Mouse (Mus musculus) urinary bladder, postnatal 14 days (tissue): ENCODE measurements around the gene Fabp1.

Experiments
- DNase-seq: peaks from one replicate; pipeline ENCODE4 v3.0.0; 2021; ENCODE audit warnings: low spot score

The Fabp1 gene

GRCm38 (mm10) chr6:71211917-71212316 is 12.3 kb downstream of the Fabp1 start:
- DNase-seq, result no peak

- DNase-seq, result no peak
Measured at GRCm38 (mm10) chr6:71212471-71212870, 12.8 kb downstream of the Fabp1 start.

- no peak for DNase-seq
Measured at GRCm38 (mm10) chr6:71221501-71221900, 21.9 kb downstream of the Fabp1 start.

DNA sequence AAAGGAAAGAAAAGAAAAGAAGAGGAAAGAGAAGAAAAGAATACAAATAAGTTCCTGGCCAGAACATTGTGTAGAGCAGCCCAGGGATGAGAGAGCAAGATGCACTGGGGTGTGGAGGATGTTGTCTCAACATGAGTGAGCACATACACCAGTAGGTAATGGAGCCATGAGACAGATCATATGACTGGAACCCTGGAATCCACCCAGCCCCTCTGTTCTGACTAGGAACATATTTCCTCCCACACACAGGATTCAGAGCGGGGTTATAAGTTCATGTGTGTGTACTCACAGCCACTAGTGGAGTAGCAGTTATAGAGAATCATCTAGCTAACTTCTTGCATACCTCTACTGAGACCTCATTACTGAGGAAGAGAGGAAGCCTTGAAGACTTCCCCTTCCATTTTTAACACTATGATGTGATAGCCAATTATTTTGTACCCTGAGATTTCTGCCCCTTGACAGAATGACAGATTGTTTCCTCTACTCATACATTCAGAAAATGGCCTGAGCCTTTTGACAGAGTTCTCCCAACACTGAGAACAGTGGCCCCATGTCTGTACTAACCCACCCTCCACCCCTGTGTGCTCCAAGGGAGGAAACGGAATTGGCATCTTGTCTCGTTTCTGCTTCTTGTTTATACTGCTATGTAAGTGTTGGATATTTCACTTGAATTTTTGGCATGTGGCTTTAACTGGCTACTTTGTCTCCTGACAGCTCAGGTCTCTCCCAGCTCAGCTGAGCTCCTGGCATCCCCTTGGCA is 24.7 kb downstream of the Fabp1 start:
- no peak for DNase-seq

DNA sequence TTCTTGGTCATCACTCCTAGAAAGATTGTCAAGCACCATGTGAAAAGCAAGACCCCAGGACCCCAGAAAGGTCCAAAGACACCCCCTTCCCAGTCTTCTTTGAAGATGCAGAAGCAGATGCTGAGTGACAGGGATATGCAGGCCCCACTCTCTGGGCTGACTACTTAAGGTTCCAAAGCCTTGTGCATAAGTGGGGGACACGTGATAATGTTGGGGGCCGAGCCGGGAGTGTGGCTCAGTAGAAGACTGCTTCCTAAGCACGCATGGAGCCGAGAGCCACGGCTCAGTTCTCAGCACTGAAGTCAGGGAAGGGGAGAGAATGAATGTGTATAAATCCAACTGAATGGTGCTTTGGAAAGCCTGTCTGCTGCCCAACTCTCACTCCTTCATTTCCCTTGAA is 26.9 kb downstream of the Fabp1 start:
- DNase-seq, result no peak

- no peak for DNase-seq
Measured at GRCm38 (mm10) chr6:71227157-71227770, 27.6 kb downstream of the Fabp1 start.

- no peak for DNase-seq
Measured at GRCm38 (mm10) chr6:71235121-71235520, 35.5 kb downstream of the Fabp1 start.

GRCm38 (mm10) chr6:71235944-71236343 is 36.3 kb downstream of the Fabp1 start:
- DNase-seq, result no peak

- no peak for DNase-seq
Measured at GRCm38 (mm10) chr6:71236506-71236905, 36.9 kb downstream of the Fabp1 start.

- no peak for DNase-seq
Measured at GRCm38 (mm10) chr6:71237031-71237431, 37.4 kb downstream of the Fabp1 start.

GRCm38 (mm10) chr6:71239069-71239750 is 39.6 kb downstream of the Fabp1 start:
- no peak for DNase-seq

DNA sequence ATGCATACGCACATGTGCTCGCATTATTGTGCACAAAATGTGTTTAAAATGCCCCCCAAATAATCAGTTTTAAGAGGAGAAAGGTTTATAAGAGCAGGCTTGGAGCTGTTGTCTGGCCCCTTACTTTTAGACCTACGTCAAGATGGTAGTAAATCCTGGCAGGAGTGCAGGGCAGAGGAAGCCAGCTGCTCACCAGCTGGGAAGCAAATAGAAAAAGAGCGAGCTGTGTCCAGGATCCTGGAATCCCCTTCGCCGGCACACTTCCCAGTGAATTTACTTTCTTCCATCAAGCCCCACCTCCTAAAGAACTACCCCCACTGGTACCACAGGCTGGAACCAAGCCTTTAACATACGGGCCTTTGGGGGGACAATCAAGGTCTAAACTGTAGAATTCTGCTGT is 41.2 kb downstream of the Fabp1 start:
- no peak for DNase-seq

- no peak for DNase-seq
Measured at GRCm38 (mm10) chr6:71242811-71243210, 43.2 kb downstream of the Fabp1 start.

DNA sequence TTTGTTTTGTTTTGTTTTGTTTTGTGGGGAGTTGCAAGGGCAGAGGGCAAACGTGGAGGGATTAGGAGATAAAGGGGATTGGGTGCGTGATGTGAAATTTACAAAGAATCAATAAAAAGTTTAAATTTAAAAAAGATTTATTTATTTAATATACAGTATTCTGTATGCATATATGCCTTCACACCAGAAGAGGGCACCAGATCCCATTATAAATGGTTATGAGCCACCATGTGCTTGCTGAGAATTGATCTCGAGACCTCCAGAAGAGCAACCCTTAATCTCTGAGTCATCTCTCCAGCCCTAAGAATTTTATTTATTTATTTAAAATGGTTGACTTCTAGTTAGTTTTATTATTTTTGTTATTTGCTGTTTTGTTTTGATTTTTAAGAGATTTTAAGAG is 43.6 kb downstream of the Fabp1 start:
- DNase-seq, result no peak

GRCm38 (mm10) chr6:71248420-71248819 is 48.8 kb downstream of the Fabp1 start:
- no peak for DNase-seq

- no peak for DNase-seq
Measured at GRCm38 (mm10) chr6:71249615-71250014, 50.0 kb downstream of the Fabp1 start.

GRCm38 (mm10) chr6:71250951-71251350 is 51.3 kb downstream of the Fabp1 start:
- DNase-seq, result no peak

GRCm38 (mm10) chr6:71254456-71254855 is 54.8 kb downstream of the Fabp1 start:
- DNase-seq, result no peak
